In genomic region chr8:126833471-126834453, GRCm38 (mm10) we compare ENCODE assay signal across 8 mouse cellular contexts.
DNase-seq lines count a peak whose midpoint lies in the region; ATAC-seq and TF ChIP-seq lines count a peak whose summit lies in the region.

No protein-coding gene starts in this region.

- 52% methylated on average over 19 of the region's 19 CpGs for WGBS in forebrain, postnatal 0 days
- 64% methylated on average over 19 of the region's 19 CpGs for WGBS in hindbrain, embryonic 15.5 days

- H3K9me3 ChIP-seq in forebrain, postnatal 0 days (ENCODE audit: low read length): no peaks in the 10 kb centered on the region
- no peaks in the 10 kb centered on the region for H3K9me3 ChIP-seq in hindbrain, embryonic 15.5 days

- TF ChIP-seq CTCF in forebrain, postnatal 0 days (IDR thresholded peaks at IDR 0.05; ENCODE audit: low read depth): no peak

- H3K9ac ChIP-seq in forebrain, postnatal 0 days: no peak overlapping the region
- no peak overlapping the region for H3K9ac ChIP-seq in hindbrain, embryonic 15.5 days

- peaks cover 2% of the 10 kb centered on the region; the same call in 1 of the 2 replicates for H3K4me1 ChIP-seq in forebrain, postnatal 0 days (ENCODE audit: insufficient read depth)
- H3K4me1 ChIP-seq in hindbrain, embryonic 15.5 days (replicated peaks): peaks cover 29% of the 10 kb centered on the region

- H3K4me2 ChIP-seq in forebrain, postnatal 0 days (ENCODE audit: low read depth): no peak overlapping the region
- H3K4me2 ChIP-seq in hindbrain, embryonic 15.5 days: no peak overlapping the region

- H3K36me3 ChIP-seq in forebrain, postnatal 0 days (ENCODE audit: insufficient read depth): no peaks in the 10 kb centered on the region
- H3K36me3 ChIP-seq in hindbrain, embryonic 15.5 days: no peaks in the 10 kb centered on the region

- DNase-seq in lung, adult 18-20 months: peak; percentile 60 to 71
- no peak for DNase-seq in lung, postnatal 25 days (ENCODE audit: low spot score)
- DNase-seq in Muller cell, postnatal 12 days (ENCODE audit: inconsistent ontology term): peak; percentile 72
- DNase-seq in forebrain, postnatal 0 days: no peak
- DNase-seq in liver: peak; percentile 43
- DNase-seq in naive thymus-derived CD4-positive, alpha-beta T cell, adult 2 months (ENCODE audit: low read depth): peak; percentile 57
- DNase-seq in testis, postnatal 14 days (ENCODE audit: low spot score): no peak

- no peak overlapping the region for H3K4me3 ChIP-seq in forebrain, postnatal 0 days (ENCODE audit: low read depth, low read length)
- no peak overlapping the region for H3K4me3 ChIP-seq in hindbrain, embryonic 15.5 days

- no peaks in the 10 kb centered on the region for H3K27me3 ChIP-seq in forebrain, postnatal 0 days (ENCODE audit: insufficient read depth, low read length)
- H3K27me3 ChIP-seq in hindbrain, embryonic 15.5 days: no peaks in the 10 kb centered on the region

- ATAC-seq in forebrain, postnatal 0 days: no peak
- ATAC-seq in hindbrain, embryonic 15.5 days (ENCODE audit: low FRiP score, low read depth): no peak

- peak overlapping the region; percentile 10; the same call in 1 of the 2 replicates for H3K27ac ChIP-seq in forebrain, postnatal 0 days (ENCODE audit: low read depth, low read length)
- H3K27ac ChIP-seq in hindbrain, embryonic 15.5 days (replicated peaks): peak overlapping the region; percentile 50; the same call in 1 of the 2 replicates

Comparison
In these comparisons a context has a peak if more than half of its experiments do, and no peak if none do; other contexts are left out.
1. DNase-seq: peak in lung, adult 18-20 months (2 of 2), Muller cell, postnatal 12 days (single experiment), liver (single experiment) and naive thymus-derived CD4-positive, alpha-beta T cell, adult 2 months (single experiment); none in lung, postnatal 25 days (single experiment), forebrain, postnatal 0 days (single experiment) and testis, postnatal 14 days (single experiment).